Mouse (Mus musculus) neural tube, embryonic 11.5 days (tissue): ENCODE results near the gene Nfatc2. TPM values are rescaled to one million over a fixed set of nuclear protein-coding genes. Genes with fewer than 3 reads are reported as not detected.

Experiments
- ATAC-seq: fragments of 200-750 bp; cut with Nextera tagmentation; 2 replicates; pipeline ENCODE4 v1.8.0; 2017; ENCODE audit warnings: moderate number of reproducible peaks, mild to moderate bottlenecking, moderate TSS enrichment, moderate library complexity; ENCODE audit not compliant: insufficient read depth, low FRiP score, low TSS enrichment
- DNase-seq: peaks from one replicate; pipeline ENCODE4 v3.0.0-alpha.2; 2015; ENCODE audit warnings: low spot score
- H3K27ac ChIP-seq: fragments of 300-500 bp; sonication (generic); 2 replicates; pipeline ENCODE4 v1.5.1; 2014; ENCODE audit warnings: low read depth, mild to moderate bottlenecking, low read length
- H3K27me3 ChIP-seq: fragments of 300-500 bp; sonication (generic); 2 replicates; pipeline ENCODE4 v1.6.1; 2014; ENCODE audit warnings: mild to moderate bottlenecking, low read length, mixed read lengths; ENCODE audit not compliant: control insufficient read depth, insufficient read depth
- H3K36me3 ChIP-seq: fragments of 300-500 bp; sonication (generic); 2 replicates; pipeline ENCODE4 v1.6.1; 2014; ENCODE audit warnings: mild to moderate bottlenecking, low read length, moderate library complexity, mixed read lengths; ENCODE audit not compliant: control insufficient read depth, insufficient read depth
- H3K4me1 ChIP-seq: fragments of 300-500 bp; sonication (generic); 2 replicates; pipeline ENCODE4 v1.6.1; 2014; ENCODE audit warnings: low read length, mixed read lengths; ENCODE audit not compliant: control insufficient read depth, insufficient read depth
- H3K4me2 ChIP-seq: fragments of 300-500 bp; sonication (generic); 2 replicates; pipeline ENCODE4 v1.6.1; 2014; ENCODE audit warnings: low read depth, mild to moderate bottlenecking, moderate library complexity
- H3K4me3 ChIP-seq: fragments of 300-500 bp; sonication (generic); 2 replicates; pipeline ENCODE4 v1.5.1; 2014; ENCODE audit warnings: low read depth, low read length
- H3K9ac ChIP-seq: fragments of 300-500 bp; sonication (generic); 2 replicates; pipeline ENCODE4 v1.6.1; 2014; ENCODE audit warnings: mild to moderate bottlenecking, low read length
- H3K9me3 ChIP-seq: fragments of 300-500 bp; sonication (generic); 2 replicates; pipeline ENCODE4 v1.6.1; 2016; ENCODE audit warnings: low read length; ENCODE audit not compliant: control insufficient read depth
- WGBS: fragments of 180-500 bp; shearing (Covaris S2); extraction: QIAGEN DNeasy Blood & Tissue Kit; methylation state at CpG from one replicate; pipeline ENCODE4 v1.1.7; 2014; 5-methylcytosine and 5-hydroxymethylcytosine counted together
- polyA plus RNA-seq: library from polyadenylated mRNA; unstranded; fragments of >200 nt; fragmentation: Nextera tagmentation; extraction: Ambion mirVana; gene quantifications from 2 replicates; pipeline ENCODE4 v1.2.1, GENCODE M21; 2014

Nfatc2 gene
- polyA plus RNA-seq, 1 experiment from 2014 or later, result 0.93 TPM

GRCm38 (mm10) chr2:168524905-168525381, 76.5 kb downstream of the Nfatc2 start:
- H3K4me2 ChIP-seq, result peak overlapping the region; percentile 23
- H3K36me3 ChIP-seq, result no peaks in the 10 kb centered on the region
- H3K27ac ChIP-seq, result no peak overlapping the region
- 2% methylated on average over 13 of the region's 13 CpGs for WGBS
- H3K4me3 ChIP-seq, result peak overlapping the region; percentile 4; the same call in 1 of the 2 replicates
- ATAC-seq (peak; percentile 82), DNase-seq (peak; percentile 79)
- 0 out of 2 replicates have a peak, but pooled peaks cover 3% of the 10 kb centered on the region for H3K27me3 ChIP-seq
- H3K4me1 ChIP-seq, result peaks cover 7% of the 10 kb centered on the region; the same call in 1 of the 2 replicates
- no peak overlapping the region for H3K9ac ChIP-seq
- H3K9me3 ChIP-seq, result no peaks in the 10 kb centered on the region; the same call in 1 of the 2 replicates

GRCm38 (mm10) chr2:168522247-168522646, 79.2 kb downstream of the Nfatc2 start:
- DNase-seq (no peak), ATAC-seq (no peak)
- H3K9me3 ChIP-seq, result no peaks in the 10 kb centered on the region; the same call in 1 of the 2 replicates
- no peaks in the 10 kb centered on the region for H3K36me3 ChIP-seq
- H3K4me1 ChIP-seq, result peaks cover 7% of the 10 kb centered on the region; the same call in 1 of the 2 replicates
- no peak overlapping the region for H3K27ac ChIP-seq
- 81% methylated on average over 3 of the region's 3 CpGs for WGBS
- H3K4me2 ChIP-seq, result no peak overlapping the region
- no peak overlapping the region for H3K4me3 ChIP-seq
- H3K9ac ChIP-seq, result no peak overlapping the region
- 0 out of 2 replicates have a peak, but pooled peaks cover 3% of the 10 kb centered on the region for H3K27me3 ChIP-seq

GRCm38 (mm10) chr2:168520771-168521170, 80.7 kb downstream of the Nfatc2 start:
- no peak for DNase-seq

GRCm38 (mm10) chr2:168519589-168519988, 81.9 kb downstream of the Nfatc2 start:
- DNase-seq, result no peak
- ATAC-seq, result no peak
- Histone ChIP-seq H3K4me1 (no peaks in the 10 kb centered on the region), H3K27ac (no peak overlapping the region), H3K9me3 (no peaks in the 10 kb centered on the region), H3K36me3 (no peaks in the 10 kb centered on the region), H3K27me3 (no peaks in the 10 kb centered on the region), H3K4me3 (no peak overlapping the region), H3K9ac (no peak overlapping the region), H3K4me2 (no peak overlapping the region)
- 71% methylated on average over 8 of the region's 8 CpGs for WGBS

More at GRCm38 (mm10) chr2:168520771-168521170, 80.7 kb downstream of the Nfatc2 start:
- Histone ChIP-seq H3K9me3 (no peaks in the 10 kb centered on the region), H3K9ac (no peak overlapping the region), H3K27me3 (0 out of 2 replicates have a peak, but pooled peaks cover 3% of the 10 kb centered on the region), H3K36me3 (no peaks in the 10 kb centered on the region), H3K4me2 (no peak overlapping the region), H3K27ac (no peak overlapping the region), H3K4me3 (no peak overlapping the region), H3K4me1 (peaks cover 7% of the 10 kb centered on the region; the same call in 1 of the 2 replicates)
- ATAC-seq, result no peak
- 96% methylated on average over 7 of the region's 7 CpGs for WGBS

- ATAC-seq, result no peak
- no peak overlapping the region for H3K9ac ChIP-seq
- WGBS, result 88% methylated on average over 15 of the region's 15 CpGs
- no peak overlapping the region for H3K4me3 ChIP-seq
- no peaks in the 10 kb centered on the region for H3K27me3 ChIP-seq
- no peaks in the 10 kb centered on the region for H3K36me3 ChIP-seq
- DNase-seq, result no peak
- no peak overlapping the region for H3K4me2 ChIP-seq
- H3K9me3 ChIP-seq, result no peaks in the 10 kb centered on the region
- H3K27ac ChIP-seq, result no peak overlapping the region
- no peaks in the 10 kb centered on the region for H3K4me1 ChIP-seq
Measured at GRCm38 (mm10) chr2:168518256-168518659, 83.2 kb downstream of the Nfatc2 start.

GRCm38 (mm10) chr2:168517774-168518173, 83.7 kb downstream of the Nfatc2 start:
- H3K4me2 ChIP-seq, result no peak overlapping the region

GRCm38 (mm10) chr2:168516717-168517116, 84.7 kb downstream of the Nfatc2 start:
- Histone ChIP-seq H3K36me3 (no peaks in the 10 kb centered on the region), H3K9me3 (no peaks in the 10 kb centered on the region), H3K27ac (no peak overlapping the region), H3K4me2 (no peak overlapping the region), H3K27me3 (no peaks in the 10 kb centered on the region), H3K4me1 (no peaks in the 10 kb centered on the region), H3K4me3 (no peak overlapping the region), H3K9ac (no peak overlapping the region)
- ATAC-seq, result no peak
- DNase-seq, result no peak
- WGBS, result 86% methylated on average over 7 of the region's 7 CpGs

More at GRCm38 (mm10) chr2:168517774-168518173, 83.7 kb downstream of the Nfatc2 start:
- WGBS, result 85% methylated on average over 7 of the region's 7 CpGs
- H3K27me3 ChIP-seq, result no peaks in the 10 kb centered on the region
- H3K9me3 ChIP-seq, result no peaks in the 10 kb centered on the region
- ATAC-seq (no peak), DNase-seq (no peak)
- no peaks in the 10 kb centered on the region for H3K4me1 ChIP-seq
- H3K27ac ChIP-seq, result no peak overlapping the region
- no peak overlapping the region for H3K4me3 ChIP-seq
- H3K9ac ChIP-seq, result no peak overlapping the region
- H3K36me3 ChIP-seq, result no peaks in the 10 kb centered on the region

- WGBS, result 76% methylated on average over 4 of the region's 4 CpGs
- Histone ChIP-seq H3K4me1 (no peaks in the 10 kb centered on the region), H3K9ac (no peak overlapping the region), H3K27ac (no peak overlapping the region), H3K4me3 (no peak overlapping the region), H3K27me3 (no peaks in the 10 kb centered on the region), H3K9me3 (no peaks in the 10 kb centered on the region), H3K36me3 (no peaks in the 10 kb centered on the region), H3K4me2 (no peak overlapping the region)
- DNase-seq, result no peak
- ATAC-seq, result no peak
Measured at GRCm38 (mm10) chr2:168515466-168515865, 86.0 kb downstream of the Nfatc2 start.

- Histone ChIP-seq H3K27me3 (no peaks in the 10 kb centered on the region), H3K9ac (no peak overlapping the region), H3K4me2 (no peak overlapping the region), H3K9me3 (no peaks in the 10 kb centered on the region), H3K27ac (no peak overlapping the region), H3K4me3 (no peak overlapping the region), H3K36me3 (no peaks in the 10 kb centered on the region), H3K4me1 (no peaks in the 10 kb centered on the region)
- 84% methylated on average over 5 of the region's 5 CpGs for WGBS
- no peak for ATAC-seq
- no peak for DNase-seq
Measured at GRCm38 (mm10) chr2:168514131-168514530, 87.3 kb downstream of the Nfatc2 start.
